Mouse (Mus musculus) embryonic fibroblast, embryonic 13.5 days (primary cell): ENCODE measurements at regions not wholly inside any gene's neighbourhood (a gene's known extent, or its start where the extent isn't known, plus 50 kb on each side); places are given as distances from the start of the nearest gene placed in this dataset.

ENCODE experiments used
- H3K27ac ChIP-seq: 2 replicates; pipeline ENCODE4 v1.5.1; 2012; ENCODE audit warnings: low read length, control low read depth, inconsistent platforms; ENCODE audit not compliant: insufficient read depth
- H3K4me1 ChIP-seq: 2 replicates; pipeline ENCODE4 v1.6.1; 2011; ENCODE audit warnings: low read length; ENCODE audit not compliant: control insufficient read depth, insufficient read depth
- H3K4me3 ChIP-seq: 2 replicates; pipeline ENCODE4 v1.5.1; 2011; ENCODE audit warnings: mild to moderate bottlenecking, control low read depth, low read length; ENCODE audit not compliant: insufficient read depth
- CTCF ChIP-seq: IDR thresholded peaks from 2 replicates; pipeline ENCODE4 v1.5.1; 2011; ENCODE audit warnings: mild to moderate bottlenecking, control low read depth, low read length, moderate library complexity, borderline replicate concordance; ENCODE audit not compliant: insufficient read depth
- POLR2A ChIP-seq: IDR thresholded peaks from 2 replicates; pipeline ENCODE4 v1.6.1; 2011; ENCODE audit warnings: low read depth, mild to moderate bottlenecking, control low read depth, low read length, moderate library complexity

DNA sequence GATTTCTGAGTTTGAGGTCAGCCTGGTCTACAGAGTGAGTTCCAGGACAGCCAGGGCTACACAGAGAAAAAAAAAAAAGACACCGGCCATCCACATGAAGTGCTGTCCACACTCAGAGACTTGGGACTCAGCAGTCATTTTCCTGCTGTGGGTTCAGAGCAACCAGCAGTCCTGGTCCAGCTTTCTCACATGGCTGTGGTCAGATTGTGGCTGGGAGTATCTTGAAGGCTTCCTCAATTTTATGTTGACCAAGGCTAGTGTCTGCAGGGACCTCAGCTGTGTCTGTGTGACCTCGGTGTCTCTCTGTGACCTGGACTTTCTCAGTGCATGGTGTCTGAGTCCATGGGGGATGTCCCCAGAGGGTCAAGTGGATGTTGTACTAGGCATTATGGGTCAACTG, 90.7 kb upstream of the Runx3 start:
- Histone ChIP-seq H3K4me3 (no peak overlapping the region), H3K27ac (no peak overlapping the region), H3K4me1 (no peaks in the 10 kb centered on the region)
- TF ChIP-seq POLR2A (no peak), CTCF (no peak)

DNA sequence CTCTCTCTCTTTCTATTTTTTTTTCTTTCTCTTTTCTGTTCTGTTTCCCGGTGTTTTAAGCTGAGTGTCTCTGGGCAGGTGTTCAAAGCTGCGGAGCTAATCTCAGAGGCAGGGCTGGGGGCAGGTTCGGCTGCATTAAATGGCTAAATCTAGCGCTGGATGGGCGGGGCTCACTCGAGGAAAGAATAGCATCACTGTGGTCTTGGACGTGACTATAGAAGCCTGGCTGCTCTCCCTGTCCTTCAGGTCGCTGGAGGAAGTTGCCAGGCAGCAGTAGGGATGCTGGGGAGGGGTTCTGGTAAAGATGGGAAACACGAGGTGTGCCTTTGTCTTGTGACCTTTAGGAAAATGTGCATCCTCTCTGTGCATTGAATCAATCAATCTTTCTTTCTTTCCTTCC, 88.0 kb upstream of the Runx3 start:
- Histone ChIP-seq H3K4me3 (no peak overlapping the region), H3K4me1 (no peaks in the 10 kb centered on the region), H3K27ac (no peak overlapping the region)
- TF ChIP-seq CTCF, result no peak
- TF ChIP-seq POLR2A, result no peak

DNA sequence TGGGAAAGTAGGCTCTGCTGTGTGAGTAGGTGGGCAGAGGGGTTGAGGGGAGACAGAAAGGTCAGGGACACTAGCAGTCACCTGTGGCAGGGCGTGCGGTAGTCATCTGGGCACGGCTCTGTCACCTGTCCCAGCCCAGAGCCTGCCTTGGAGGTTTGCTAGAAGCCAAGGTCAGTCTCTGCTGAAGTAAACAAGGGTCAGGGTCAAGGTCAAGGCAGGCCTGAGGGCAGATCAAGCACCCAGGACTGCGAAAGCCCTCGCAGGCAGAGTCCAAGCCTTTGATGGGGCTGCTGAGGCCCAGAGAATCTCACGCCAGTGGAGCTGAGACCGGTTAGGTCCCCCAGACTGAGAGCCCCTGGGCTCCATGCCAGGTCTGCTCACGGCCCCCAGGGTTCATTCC, 87.2 kb upstream of the Runx3 start:
- Histone ChIP-seq H3K4me3 (no peak overlapping the region), H3K27ac (no peak overlapping the region), H3K4me1 (no peaks in the 10 kb centered on the region)
- TF ChIP-seq CTCF, result no peak
- TF ChIP-seq POLR2A, result no peak

DNA sequence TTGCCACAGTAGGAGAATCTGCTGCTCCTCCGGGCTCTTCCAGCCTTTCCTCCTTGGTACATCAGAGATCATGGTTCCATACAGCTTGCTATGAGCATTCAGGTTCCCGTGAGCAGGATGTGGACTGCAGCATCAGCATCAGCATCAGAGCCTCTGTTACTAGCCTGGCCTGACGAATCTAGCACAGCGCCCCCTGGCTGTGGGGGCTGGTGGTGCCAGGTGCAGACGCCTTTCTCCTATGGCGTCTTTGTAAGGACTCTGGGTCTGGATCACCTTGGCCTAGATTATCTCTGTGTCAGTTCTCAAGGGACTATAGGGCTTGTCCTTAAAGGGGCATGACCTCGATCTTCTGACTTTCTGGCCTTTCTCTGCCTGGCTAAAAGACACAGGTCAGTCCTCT, 86.0 kb upstream of the Runx3 start:
- no peaks in the 10 kb centered on the region for H3K4me1 ChIP-seq
- no peak overlapping the region for H3K27ac ChIP-seq
- TF ChIP-seq POLR2A (no peak), CTCF (peak; percentile 48; the same call in 1 of the 2 replicates)
- no peak overlapping the region for H3K4me3 ChIP-seq

DNA sequence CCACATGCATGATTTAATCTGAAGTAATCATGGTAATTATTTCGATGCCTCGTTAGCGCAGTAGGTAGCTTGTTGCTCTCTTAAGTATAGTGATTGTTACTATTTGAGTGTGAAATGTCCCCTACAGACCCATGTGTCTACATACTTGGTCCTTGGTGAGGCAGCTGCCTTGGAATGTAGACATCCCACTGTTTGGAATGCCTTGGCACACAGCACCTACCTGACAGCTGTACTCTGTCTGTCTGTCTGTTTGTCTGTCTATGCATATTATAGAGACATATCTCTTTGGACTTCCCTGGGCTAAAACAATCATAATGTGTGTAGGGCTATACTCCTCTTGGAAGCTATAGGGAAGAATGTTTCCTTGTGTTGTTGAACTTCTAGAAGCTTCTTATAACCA, 83.7 kb upstream of the Runx3 start:
- Histone ChIP-seq H3K27ac (no peak overlapping the region), H3K4me1 (no peaks in the 10 kb centered on the region), H3K4me3 (no peak overlapping the region)
- TF ChIP-seq POLR2A (no peak), CTCF (no peak)

DNA sequence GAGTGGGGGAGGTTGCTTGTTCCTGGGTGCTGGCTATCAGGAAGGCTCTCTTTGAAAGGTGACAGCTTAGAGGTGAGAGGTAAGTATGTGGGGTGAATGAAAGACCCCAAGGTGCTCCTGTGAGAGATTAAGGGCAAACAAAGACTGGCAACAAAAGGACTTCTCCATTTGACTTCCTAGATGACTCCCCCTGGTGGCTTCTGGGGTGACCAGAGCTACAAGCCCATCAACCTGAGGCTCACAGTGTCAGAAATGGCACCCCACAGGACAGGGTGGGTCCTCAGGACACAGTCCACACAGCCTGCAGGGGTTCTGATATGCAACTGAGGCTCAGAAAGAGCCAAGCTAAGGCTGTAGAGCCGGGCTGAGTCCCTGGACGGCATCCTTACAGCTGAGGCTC, 81.2 kb upstream of the Runx3 start:
- no peaks in the 10 kb centered on the region for H3K4me1 ChIP-seq
- no peak overlapping the region for H3K27ac ChIP-seq
- no peak for TF ChIP-seq POLR2A
- TF ChIP-seq CTCF, result no peak
- H3K4me3 ChIP-seq, result no peak overlapping the region

DNA sequence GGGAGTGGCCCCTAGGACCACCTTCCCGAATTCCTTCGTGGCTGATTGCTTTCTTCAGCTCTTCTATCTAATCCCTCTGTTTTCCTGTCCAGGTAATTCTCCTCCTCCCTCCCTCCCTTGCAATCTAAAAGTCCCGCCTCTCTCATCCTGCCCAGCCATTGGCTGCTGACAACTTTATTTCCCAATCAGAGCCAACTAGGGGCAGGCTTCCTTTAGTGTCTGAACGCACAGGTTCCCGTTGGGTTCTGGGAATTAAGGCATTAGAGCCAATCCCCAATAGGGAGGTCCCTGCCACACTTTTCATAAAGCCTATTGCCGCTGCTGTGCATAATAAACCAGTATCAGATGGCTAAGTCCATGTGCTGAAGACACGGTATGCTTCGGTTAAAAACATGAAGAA, 78.5 kb upstream of the Runx3 start:
- H3K27ac ChIP-seq, result no peak overlapping the region
- H3K4me3 ChIP-seq, result no peak overlapping the region
- no peak for TF ChIP-seq POLR2A
- no peak for TF ChIP-seq CTCF
- H3K4me1 ChIP-seq, result 0 out of 2 replicates have a peak, but pooled peaks cover 7% of the 10 kb centered on the region

DNA sequence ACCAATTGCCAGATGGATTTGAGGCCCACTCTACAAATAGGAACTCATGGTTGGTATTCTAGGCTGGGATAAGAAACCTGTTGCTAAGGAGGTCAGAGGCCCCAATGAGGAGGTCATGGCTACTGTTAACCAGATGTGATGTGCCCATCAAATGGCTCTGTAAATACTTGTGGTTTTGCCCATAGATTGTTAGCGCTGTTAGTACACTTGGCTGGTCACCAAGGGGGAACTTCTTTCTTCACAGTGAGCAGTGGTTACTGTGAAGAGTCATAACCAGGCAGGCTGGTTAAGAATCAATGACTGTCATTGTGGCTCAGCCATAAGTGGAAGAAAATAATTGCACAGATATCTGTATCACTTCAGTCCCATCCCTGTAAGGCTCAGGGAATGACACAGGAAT, 78.0 kb upstream of the Runx3 start:
- H3K4me3 ChIP-seq, result no peak overlapping the region
- TF ChIP-seq CTCF, result no peak
- TF ChIP-seq POLR2A, result no peak
- no peak overlapping the region for H3K27ac ChIP-seq
- H3K4me1 ChIP-seq, result 0 out of 2 replicates have a peak, but pooled peaks cover 7% of the 10 kb centered on the region

DNA sequence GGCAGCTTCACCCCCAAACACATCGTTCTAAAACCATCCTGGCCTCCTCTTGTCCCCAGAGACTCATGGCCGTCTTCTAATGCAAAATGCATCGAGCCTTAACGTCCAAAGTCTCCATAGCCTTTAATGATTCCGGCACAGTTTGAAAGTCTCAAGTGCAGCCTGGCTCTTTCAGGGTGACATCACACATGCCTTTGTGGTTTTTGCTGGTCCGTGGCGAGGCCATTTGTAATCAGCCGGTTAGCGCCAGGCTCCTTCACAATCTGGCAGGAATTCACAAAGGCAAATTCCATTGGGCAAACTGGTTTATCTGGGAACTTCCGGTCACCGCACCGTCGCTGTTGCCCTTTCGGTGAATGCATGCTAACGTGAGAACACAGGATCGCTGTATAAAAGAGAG, 75.4 kb upstream of the Runx3 start:
- H3K4me1 ChIP-seq, result 0 out of 2 replicates have a peak, but pooled peaks cover 7% of the 10 kb centered on the region
- TF ChIP-seq CTCF (no peak), POLR2A (no peak)
- no peak overlapping the region for H3K27ac ChIP-seq
- no peak overlapping the region for H3K4me3 ChIP-seq

DNA sequence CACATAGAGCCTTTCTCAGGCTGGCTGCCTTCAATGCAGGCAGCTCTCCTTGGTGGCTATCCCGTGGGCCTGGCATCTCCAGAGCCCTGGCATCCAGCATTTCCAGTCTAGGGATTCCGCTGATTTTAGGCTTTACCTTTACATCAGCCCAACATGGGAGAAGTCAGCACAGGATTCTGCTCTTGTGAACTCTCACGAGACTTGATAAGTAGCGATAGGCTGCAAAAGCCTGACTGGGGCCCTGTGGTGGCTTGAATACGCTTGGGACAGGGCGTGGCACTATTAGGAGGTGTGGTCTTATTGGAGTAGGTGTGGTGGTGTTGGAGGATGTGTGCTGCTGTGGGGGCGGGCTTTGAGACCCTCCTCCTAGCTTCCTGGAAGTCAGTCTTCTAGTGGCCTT, 73.8 kb upstream of the Runx3 start:
- TF ChIP-seq POLR2A, result no peak
- TF ChIP-seq CTCF, result no peak
- 0 out of 2 replicates have a peak, but pooled peaks cover 7% of the 10 kb centered on the region for H3K4me1 ChIP-seq
- no peak overlapping the region for H3K27ac ChIP-seq
- H3K4me3 ChIP-seq, result no peak overlapping the region

DNA sequence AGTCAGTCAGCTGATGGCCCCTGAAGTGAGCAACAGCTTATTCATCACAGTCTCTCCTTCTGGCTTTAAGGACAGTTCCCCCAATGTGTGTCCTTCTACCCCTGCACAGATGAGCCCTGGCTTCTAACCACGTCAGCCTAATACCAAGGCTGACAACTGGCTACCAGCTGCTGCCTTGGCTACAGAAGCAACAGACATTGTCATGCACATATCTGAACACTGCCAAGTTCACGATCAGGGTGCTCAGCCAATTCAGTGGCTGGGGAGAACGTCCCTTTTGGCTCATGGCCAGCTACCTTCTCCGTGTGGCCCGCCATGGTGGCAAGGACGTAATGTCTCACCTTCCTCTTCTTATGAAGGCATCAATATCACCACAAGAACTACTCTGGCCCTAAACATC, 73.2 kb upstream of the Runx3 start:
- no peak overlapping the region for H3K4me3 ChIP-seq
- 0 out of 2 replicates have a peak, but pooled peaks cover 7% of the 10 kb centered on the region for H3K4me1 ChIP-seq
- H3K27ac ChIP-seq, result no peak overlapping the region
- TF ChIP-seq CTCF, result no peak
- no peak for TF ChIP-seq POLR2A

DNA sequence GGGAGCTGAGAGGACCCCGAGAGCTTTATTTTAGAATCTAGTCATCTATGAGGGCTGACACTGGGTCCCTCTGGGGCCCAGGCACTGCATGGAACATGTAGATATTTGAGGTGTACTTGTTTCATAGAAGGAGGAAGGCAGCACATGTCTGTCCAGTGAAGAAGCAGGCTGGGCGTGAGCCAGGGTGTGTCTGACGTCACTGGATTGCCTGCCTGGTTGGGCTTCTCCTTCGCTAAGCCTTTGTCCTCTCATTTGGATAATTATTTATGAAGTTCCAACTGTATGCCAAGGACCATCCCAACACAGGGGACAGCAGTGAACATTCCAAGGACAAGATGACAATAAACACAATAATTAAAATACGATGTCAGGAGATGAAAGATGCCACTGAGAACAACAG, 72.7 kb upstream of the Runx3 start:
- H3K4me3 ChIP-seq, result no peak overlapping the region
- TF ChIP-seq POLR2A, result no peak
- TF ChIP-seq CTCF, result no peak
- H3K4me1 ChIP-seq, result 0 out of 2 replicates have a peak, but pooled peaks cover 7% of the 10 kb centered on the region
- H3K27ac ChIP-seq, result no peak overlapping the region
